Mouse (Mus musculus) G1E (cell line): ENCODE results near the gene Plac8.

Experiments used
- CTCF ChIP-seq: IDR thresholded peaks from 2 replicates; pipeline ENCODE4 v1.5.1; 2012; ENCODE audit warnings: low read depth, low read length, inconsistent platforms, mixed read lengths
- TAL1 ChIP-seq: conservative IDR thresholded peaks from 2 replicates; pipeline ENCODE4 v1.6.1; 2012; ENCODE audit warnings: low read depth, low read length, inconsistent platforms, mixed read lengths

GRCm38 (mm10) chr5:100519027-100519411, 53.0 kb downstream of the Plac8 start:
- TF ChIP-seq TAL1, result no peak
- no peak for TF ChIP-seq CTCF
